Mouse (Mus musculus) forebrain, embryonic 15.5 days (tissue): ENCODE results near the gene Ccdc187. TPM values are rescaled to one million over a fixed set of nuclear protein-coding genes. Genes with fewer than 3 reads are reported as not detected.

ENCODE experiments used
- ATAC-seq: fragments of 200-750 bp; cut with Nextera tagmentation; replicated peaks from 2 replicates; pipeline ENCODE4 v1.8.0; 2017; ENCODE audit warnings: mild to moderate bottlenecking, moderate TSS enrichment, moderate library complexity
- H3K27ac ChIP-seq: fragments of 300-500 bp; sonication (generic); replicated peaks from 2 replicates; pipeline ENCODE4 v1.5.1; 2015; ENCODE audit warnings: mild to moderate bottlenecking, inconsistent platforms
- H3K27me3 ChIP-seq: fragments of 300-500 bp; sonication (generic); 2 replicates; pipeline ENCODE4 v1.6.1; 2015; ENCODE audit warnings: inconsistent platforms
- H3K36me3 ChIP-seq: fragments of 300-500 bp; sonication (generic); 2 replicates; pipeline ENCODE4 v1.6.1; 2015; ENCODE audit warnings: mild to moderate bottlenecking, inconsistent platforms
- H3K4me1 ChIP-seq: fragments of 300-500 bp; sonication (generic); 2 replicates; pipeline ENCODE4 v1.6.1; 2015; ENCODE audit warnings: inconsistent platforms
- H3K4me2 ChIP-seq: fragments of 300-500 bp; sonication (generic); replicated peaks from 2 replicates; pipeline ENCODE4 v1.6.1; 2015; ENCODE audit warnings: mild to moderate bottlenecking, inconsistent platforms
- H3K4me3 ChIP-seq: fragments of 300-500 bp; sonication (generic); 2 replicates; pipeline ENCODE4 v1.5.1; 2015; ENCODE audit warnings: mild to moderate bottlenecking, inconsistent platforms
- H3K9ac ChIP-seq: fragments of 300-500 bp; sonication (generic); replicated peaks from 2 replicates; pipeline ENCODE4 v1.6.1; 2015; ENCODE audit warnings: mild to moderate bottlenecking, inconsistent platforms
- H3K9me3 ChIP-seq: fragments of 300-500 bp; sonication (generic); 2 replicates; pipeline ENCODE4 v1.6.1; 2016; ENCODE audit warnings: inconsistent platforms
- WGBS: fragments of 180-500 bp; shearing (Covaris S2); methylation state at CpG from one replicate; pipeline ENCODE4 v1.1.7; 2015; ENCODE audit warnings: mixed read lengths; 5-methylcytosine and 5-hydroxymethylcytosine counted together
- polyA plus RNA-seq: library from polyadenylated mRNA; unstranded; fragments of >200 nt; fragmentation: Nextera tagmentation; extraction: Ambion mirVana; gene quantifications from 2 replicates; pipeline ENCODE4 v1.2.1, GENCODE M21; 2015

Gene Ccdc187
- polyA plus RNA-seq, 1 experiment from 2014 or later, result 0.24 TPM

DNA sequence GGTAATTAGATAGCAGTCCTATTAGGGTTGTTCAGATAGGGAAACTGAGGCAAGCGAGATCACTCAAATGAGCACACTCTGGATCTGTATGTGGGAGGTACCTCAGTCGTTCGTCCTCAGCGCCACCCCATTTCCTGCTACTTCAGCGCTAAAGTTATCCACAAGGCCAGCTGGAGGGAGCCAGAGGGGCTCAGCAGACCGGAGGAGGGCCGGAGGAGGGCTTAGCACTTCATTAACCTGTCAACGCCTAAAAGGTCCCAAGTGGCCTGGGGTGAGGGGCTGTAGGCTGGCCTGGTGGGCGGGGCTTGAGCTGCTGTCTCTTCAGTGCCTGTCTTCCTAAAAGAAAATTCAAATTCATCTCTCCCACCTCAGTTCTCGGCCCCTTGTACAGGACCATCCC lies 95.9 kb downstream of the Ccdc187 start:
- peaks cover 83% of the 10 kb centered on the region for H3K27me3 ChIP-seq
- H3K4me3 ChIP-seq, result no peak overlapping the region
- no peak overlapping the region for H3K27ac ChIP-seq
- H3K9me3 ChIP-seq, result no peaks in the 10 kb centered on the region
- WGBS, result 4% methylated on average over 10 of the region's 10 CpGs
- no peak for ATAC-seq
- peaks cover 14% of the 10 kb centered on the region for H3K4me1 ChIP-seq
- no peak overlapping the region for H3K9ac ChIP-seq
- no peak overlapping the region for H3K4me2 ChIP-seq
- no peaks in the 10 kb centered on the region for H3K36me3 ChIP-seq

DNA sequence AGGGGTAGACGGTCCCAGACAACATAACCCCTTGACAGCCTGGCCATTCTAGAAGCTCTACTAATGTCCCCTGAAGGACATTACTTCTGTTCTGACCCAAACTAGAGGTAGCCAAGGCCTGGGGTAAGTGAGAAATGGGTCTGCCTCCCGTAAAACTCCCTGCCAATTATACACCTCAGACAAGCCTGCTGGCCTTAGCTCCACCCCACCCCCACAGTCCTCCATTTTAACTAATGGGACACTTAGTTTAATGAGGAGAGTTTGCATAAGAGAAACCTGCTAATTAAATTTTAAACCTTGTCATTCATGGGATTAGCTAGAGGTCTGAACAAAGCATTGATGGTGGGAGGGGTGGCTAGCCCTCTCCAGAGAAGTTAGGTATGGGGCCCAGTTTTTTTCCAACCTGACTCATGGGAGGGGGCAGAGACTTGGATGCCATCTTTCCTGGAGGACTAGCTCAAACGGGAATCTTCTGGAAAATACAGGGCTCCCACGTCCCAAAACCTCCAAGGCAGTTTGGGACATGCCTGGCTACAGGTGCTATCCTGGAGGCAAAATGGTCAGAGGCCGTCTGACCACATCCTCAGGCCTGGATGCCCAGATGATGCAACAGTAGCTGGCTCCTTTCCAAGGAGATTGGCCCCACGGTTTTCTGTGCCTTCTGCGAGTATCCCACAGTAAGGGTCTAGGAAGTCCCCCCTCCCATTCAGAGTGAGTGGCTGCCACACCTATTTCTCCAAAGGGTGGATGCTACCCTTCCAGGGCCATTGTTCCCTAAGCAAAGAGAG lies 99.6 kb downstream of the Ccdc187 start:
- Histone ChIP-seq H3K27ac (no peak overlapping the region), H3K27me3 (peaks cover 45% of the 10 kb centered on the region), H3K36me3 (no peaks in the 10 kb centered on the region), H3K4me2 (no peak overlapping the region), H3K9me3 (no peaks in the 10 kb centered on the region), H3K4me1 (no peaks in the 10 kb centered on the region), H3K4me3 (no peak overlapping the region), H3K9ac (no peak overlapping the region)
- 12% methylated on average over 7 of the region's 7 CpGs for WGBS
- no peak for ATAC-seq

Other genes starting within 250 kb of the Ccdc187 start
- gene Nacc2, start 171.3 kb downstream of the Ccdc187 start, polyA plus RNA-seq, result 12.4 and 13.5 TPM in 2 replicates
- gene Lhx3, start 86.3 kb downstream of the Ccdc187 start, polyA plus RNA-seq, result 0.10 TPM in 1 of 2 replicates, not detected in the other
- 15.6 and 15.7 TPM in 2 replicates for gene Qsox2, start 57.0 kb downstream of the Ccdc187 start, polyA plus RNA-seq
- 144 and 151 TPM in 2 replicates for gene Gpsm1, start 21.0 kb upstream of the Ccdc187 start, polyA plus RNA-seq
- 33.0 and 33.5 TPM in 2 replicates for gene Dnlz, start 57.6 kb upstream of the Ccdc187 start, polyA plus RNA-seq
- 1.4 and 1.5 TPM in 2 replicates for gene Card9, start 66.4 kb upstream of the Ccdc187 start, polyA plus RNA-seq
- gene Snapc4, start 86.1 kb upstream of the Ccdc187 start, polyA plus RNA-seq, result 31.4 and 31.6 TPM in 2 replicates
- 191 and 194 TPM in 2 replicates for gene Entr1, start 94.8 kb upstream of the Ccdc187 start, polyA plus RNA-seq
- 90.2 and 98.3 TPM in 2 replicates for gene Pmpca, start 94.8 kb upstream of the Ccdc187 start, polyA plus RNA-seq
- gene Inpp5e, start 114.6 kb upstream of the Ccdc187 start, polyA plus RNA-seq, result 20.6 and 22.4 TPM in 2 replicates
- 18.3 and 19.8 TPM in 2 replicates for gene Sec16a, start 150.7 kb upstream of the Ccdc187 start, polyA plus RNA-seq
- 22.6 and 26.1 TPM in 2 replicates for gene Notch1, start 222.1 kb upstream of the Ccdc187 start, polyA plus RNA-seq